Mouse (Mus musculus) liver, embryonic 16.5 days (tissue): Measurements from ENCODE around the gene Traip. TPM values are rescaled to one million over a fixed set of nuclear protein-coding genes. Genes with fewer than 3 reads are reported as not detected.

ENCODE experiments used
- ATAC-seq: fragments of 200-750 bp; cut with Nextera tagmentation; 2 replicates; pipeline ENCODE4 v1.8.0; 2017; ENCODE audit warnings: low read depth, mild to moderate bottlenecking, moderate number of reproducible peaks, moderate library complexity
- H3K27ac ChIP-seq: fragments of 300-500 bp; sonication (generic); 2 replicates; pipeline ENCODE4 v1.5.1; 2014; ENCODE audit warnings: mild to moderate bottlenecking, low read length
- H3K27me3 ChIP-seq: fragments of 300-500 bp; sonication (generic); 2 replicates; pipeline ENCODE4 v1.6.1; 2014; ENCODE audit warnings: low read depth, low read length, mixed read lengths; ENCODE audit not compliant: control insufficient read depth, insufficient read depth
- H3K36me3 ChIP-seq: fragments of 300-500 bp; sonication (generic); 2 replicates; pipeline ENCODE4 v1.6.1; 2014; ENCODE audit warnings: mild to moderate bottlenecking; ENCODE audit not compliant: control insufficient read depth, insufficient read depth
- H3K4me1 ChIP-seq: fragments of 300-500 bp; sonication (generic); 2 replicates; pipeline ENCODE4 v1.6.1; 2014; ENCODE audit warnings: low read depth, low read length, mixed read lengths; ENCODE audit not compliant: control insufficient read depth
- H3K4me2 ChIP-seq: fragments of 300-500 bp; sonication (generic); 2 replicates; pipeline ENCODE4 v1.6.1; 2014; ENCODE audit warnings: low read depth, low read length, mixed read lengths
- H3K4me3 ChIP-seq: fragments of 300-500 bp; sonication (generic); 2 replicates; pipeline ENCODE4 v1.5.1; 2014; ENCODE audit warnings: low read depth, mild to moderate bottlenecking, low read length
- H3K9ac ChIP-seq: fragments of 300-500 bp; sonication (generic); 2 replicates; pipeline ENCODE4 v1.6.1; 2014; ENCODE audit warnings: low read depth, low read length
- H3K9me3 ChIP-seq: fragments of 300-500 bp; sonication (generic); replicated peaks from 2 replicates; pipeline ENCODE4 v1.6.1; 2016; ENCODE audit warnings: low read length; ENCODE audit not compliant: control insufficient read depth
- WGBS: fragments of 180-500 bp; shearing (Covaris S2); extraction: QIAGEN DNeasy Blood & Tissue Kit; methylation state at CpG from one replicate; pipeline ENCODE4 v1.1.7; 2014; ENCODE audit not compliant: insufficient replicate concordance; 5-methylcytosine and 5-hydroxymethylcytosine counted together
- polyA plus RNA-seq: library from polyadenylated mRNA; unstranded; fragments of >200 nt; fragmentation: Nextera tagmentation; extraction: Ambion mirVana; gene quantifications from 2 replicates; pipeline ENCODE4 v1.2.1, GENCODE M21; 2015

The Traip gene
- polyA plus RNA-seq, 1 experiment from 2014 or later = 11.1 TPM

DNA sequence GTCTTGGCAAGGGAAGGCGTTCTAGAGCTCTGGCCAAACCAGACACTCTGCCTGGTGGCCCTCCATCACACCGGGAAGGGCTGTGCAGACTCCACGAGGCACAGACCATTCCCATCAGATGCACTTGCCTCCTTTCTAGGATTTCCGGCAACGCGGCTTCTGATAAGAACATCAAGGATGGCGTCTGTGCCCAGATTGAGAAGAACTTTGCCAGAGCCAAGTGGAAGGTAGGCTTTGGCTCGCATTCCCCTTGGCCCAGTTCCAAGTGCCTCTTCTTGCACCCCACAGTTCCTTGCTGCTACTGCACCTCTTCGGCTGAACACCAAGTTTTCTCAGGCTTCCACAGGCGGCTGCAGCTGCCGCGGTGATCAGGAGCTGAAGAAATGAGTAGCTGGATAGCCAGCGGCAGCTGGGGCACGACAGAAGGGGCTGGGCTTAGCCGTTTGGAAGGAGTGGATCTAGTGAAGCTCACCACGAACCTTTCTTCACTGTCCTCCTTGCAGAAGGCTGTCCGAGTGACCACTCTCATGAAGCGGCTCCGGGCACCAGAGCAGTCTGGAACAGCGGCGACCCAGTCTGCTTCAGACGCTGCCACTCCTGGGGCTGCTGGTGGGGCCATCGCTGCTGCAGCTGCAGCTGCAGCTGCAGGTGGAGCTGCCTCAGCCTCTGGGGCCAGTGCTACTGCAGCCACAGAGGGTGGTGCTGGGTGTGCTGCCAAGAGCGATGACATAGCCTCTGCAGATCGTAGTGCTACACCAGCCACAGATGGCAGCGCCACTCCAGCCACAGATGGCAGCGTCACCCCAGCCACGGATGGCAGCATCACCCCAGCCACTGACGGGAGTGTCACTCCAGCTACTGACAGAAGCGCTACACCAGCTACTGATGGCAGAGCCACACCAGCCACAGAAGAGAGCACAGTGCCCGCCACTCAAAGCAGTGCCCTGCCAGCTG is 2.4 kb upstream of the Traip start:
- Histone ChIP-seq H3K27me3 (no peaks in the 10 kb centered on the region), H3K4me1 (peaks cover 19% of the 10 kb centered on the region), H3K4me2 (no peak overlapping the region), H3K27ac (no peak overlapping the region), H3K4me3 (no peak overlapping the region), H3K9ac (no peak overlapping the region), H3K36me3 (no peaks in the 10 kb centered on the region), H3K9me3 (no peaks in the 10 kb centered on the region)
- ATAC-seq = no peak
- WGBS = 79% methylated on average over 31 of the region's 31 CpGs

DNA sequence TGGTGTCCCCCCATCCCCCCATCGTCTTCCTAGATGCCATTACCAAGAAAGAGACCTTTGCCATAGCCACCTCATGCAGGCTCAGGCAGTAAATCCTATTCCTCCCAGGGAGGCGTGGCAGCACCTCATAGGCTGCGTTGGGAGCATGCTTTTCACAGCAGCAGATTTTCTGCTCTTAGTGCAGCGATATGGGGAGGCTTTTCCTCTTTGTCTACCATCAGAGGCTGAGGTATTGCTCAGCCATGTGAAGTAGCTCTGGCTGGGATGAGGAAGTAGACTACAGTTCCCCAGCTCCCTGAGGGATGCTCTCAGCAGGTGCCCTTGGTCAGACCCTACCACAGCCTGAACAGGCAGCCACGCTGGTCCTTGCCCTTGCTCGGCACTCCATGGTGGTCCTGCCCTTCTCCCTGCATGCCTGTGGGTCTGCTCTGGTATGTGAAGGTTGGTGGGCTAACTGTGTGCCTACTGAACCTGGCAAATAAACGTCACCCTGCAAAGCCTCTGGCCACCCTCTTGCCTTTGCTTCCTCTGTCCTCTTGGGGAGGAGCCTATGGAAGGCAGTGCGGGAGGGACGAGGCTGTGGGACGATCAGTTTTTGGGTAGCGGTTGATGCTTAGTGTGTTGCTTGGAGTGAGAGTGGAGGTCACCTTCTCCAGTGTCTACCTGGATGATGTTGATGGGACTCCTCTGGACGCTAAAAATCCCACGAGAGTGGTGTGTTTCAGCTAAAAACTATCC is 583 bp upstream of the Traip start:
- Histone ChIP-seq H3K4me3 (no peak overlapping the region), H3K4me2 (no peak overlapping the region), H3K9me3 (no peaks in the 10 kb centered on the region), H3K4me1 (peaks cover 24% of the 10 kb centered on the region), H3K27me3 (no peaks in the 10 kb centered on the region), H3K27ac (no peak overlapping the region), H3K9ac (no peak overlapping the region), H3K36me3 (no peaks in the 10 kb centered on the region)
- 65% methylated on average over 13 of the region's 13 CpGs for WGBS
- ATAC-seq = no peak

DNA sequence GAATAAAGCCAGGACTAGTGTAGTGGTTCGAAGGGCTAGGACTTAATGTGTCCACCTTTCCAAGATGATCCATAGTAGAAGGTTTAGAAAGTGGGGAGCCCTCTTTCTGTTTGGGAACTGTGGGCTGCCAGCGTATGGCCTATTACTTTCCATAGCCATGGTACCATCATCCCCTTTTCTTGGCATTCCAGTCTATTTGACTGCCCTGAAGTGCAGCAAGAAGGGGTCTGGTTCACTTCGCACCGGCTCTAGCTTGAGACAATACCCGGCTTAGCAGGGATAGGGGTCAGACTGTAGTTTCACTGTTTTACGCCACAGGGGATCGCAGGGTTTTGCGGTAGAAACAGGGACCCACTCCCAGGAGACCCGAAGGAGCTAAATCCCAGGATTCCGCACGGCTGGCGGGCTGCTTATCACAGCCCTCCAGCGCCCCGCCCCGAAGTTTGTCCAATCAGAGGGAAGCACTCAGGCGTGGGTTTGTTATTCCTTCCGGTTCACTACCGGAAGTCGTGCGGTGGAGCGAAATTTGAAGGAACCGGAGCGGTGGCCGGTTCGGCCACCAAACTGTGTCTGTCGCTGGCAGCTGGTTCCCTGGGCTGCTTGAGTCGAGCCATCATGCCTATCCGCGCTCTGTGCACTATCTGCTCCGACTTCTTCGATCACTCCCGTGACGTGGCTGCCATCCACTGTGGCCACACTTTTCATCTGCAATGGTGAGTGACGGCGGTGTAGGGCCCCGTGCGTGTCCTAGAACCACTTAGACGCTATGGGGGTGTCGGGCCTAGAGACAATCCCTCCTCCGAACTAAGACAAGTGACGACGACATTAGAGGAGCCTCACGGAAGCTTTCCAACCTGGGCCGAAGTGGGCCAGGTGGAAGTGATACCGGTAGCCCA is 772 bp downstream of the Traip start:
- Histone ChIP-seq H3K27me3 (no peaks in the 10 kb centered on the region), H3K9me3 (no peaks in the 10 kb centered on the region), H3K36me3 (no peaks in the 10 kb centered on the region), H3K4me2 (peak overlapping the region; percentile 69), H3K9ac (peak overlapping the region; percentile 70), H3K4me3 (peak overlapping the region; percentile 78), H3K4me1 (peaks cover 24% of the 10 kb centered on the region), H3K27ac (peak overlapping the region; percentile 59)
- peak; percentile 94 for ATAC-seq
- WGBS = 13% methylated on average over 45 of the region's 45 CpGs

DNA sequence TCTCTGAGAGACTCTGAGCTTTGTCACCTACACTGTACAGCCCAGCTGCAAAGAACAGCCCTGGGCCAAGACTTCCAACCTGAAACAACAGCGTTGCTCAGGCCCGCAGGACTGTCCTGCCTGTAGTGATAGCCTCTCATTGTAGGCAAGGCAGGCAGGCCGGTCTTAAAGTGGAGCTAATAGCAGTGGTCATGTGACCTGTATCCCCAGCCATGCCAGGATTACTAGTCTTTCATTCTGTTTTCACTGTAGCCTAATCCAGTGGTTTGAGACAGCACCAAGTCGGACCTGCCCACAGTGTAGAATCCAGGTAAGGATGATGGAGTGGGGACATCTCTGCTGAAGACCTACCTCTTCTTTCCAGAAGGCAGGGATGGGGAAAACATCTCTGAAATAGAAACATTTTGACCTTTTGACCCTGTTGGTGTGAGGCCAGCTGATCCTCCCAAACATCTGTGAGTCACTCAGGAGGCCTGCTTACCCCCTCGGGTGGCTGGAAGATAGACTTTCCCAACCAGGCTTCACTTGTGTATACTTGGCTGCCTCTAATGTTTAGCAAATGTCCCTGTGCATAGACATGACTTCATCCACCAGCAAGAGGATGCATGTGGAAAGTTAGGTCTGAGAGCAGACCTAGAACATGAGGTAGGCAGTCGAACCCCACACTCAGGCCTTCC is 5.8 kb downstream of the Traip start:
- Histone ChIP-seq H3K36me3 (peaks cover 29% of the 10 kb centered on the region), H3K27ac (no peak overlapping the region)

GRCm38 (mm10) chr9:107957141-107957540 is 7.2 kb downstream of the Traip start:
- H3K27me3 ChIP-seq = no peaks in the 10 kb centered on the region
- ATAC-seq = no peak
- no peak overlapping the region for H3K9ac ChIP-seq
- no peak overlapping the region for H3K4me3 ChIP-seq
- H3K9me3 ChIP-seq = no peaks in the 10 kb centered on the region
- no peak overlapping the region for H3K27ac ChIP-seq
- H3K4me1 ChIP-seq = peaks cover 8% of the 10 kb centered on the region
- H3K36me3 ChIP-seq = peaks cover 37% of the 10 kb centered on the region
- 66% methylated on average over 6 of the region's 6 CpGs for WGBS
- H3K4me2 ChIP-seq = no peak overlapping the region

More for the DNA sequence above, 5.8 kb downstream of the Traip start:
- Histone ChIP-seq H3K4me3 (no peak overlapping the region), H3K9ac (no peak overlapping the region), H3K9me3 (no peaks in the 10 kb centered on the region), H3K4me2 (no peak overlapping the region), H3K4me1 (peaks cover 16% of the 10 kb centered on the region), H3K27me3 (no peaks in the 10 kb centered on the region)
- WGBS = 82% methylated on average over 6 of the region's 6 CpGs
- ATAC-seq = no peak

DNA sequence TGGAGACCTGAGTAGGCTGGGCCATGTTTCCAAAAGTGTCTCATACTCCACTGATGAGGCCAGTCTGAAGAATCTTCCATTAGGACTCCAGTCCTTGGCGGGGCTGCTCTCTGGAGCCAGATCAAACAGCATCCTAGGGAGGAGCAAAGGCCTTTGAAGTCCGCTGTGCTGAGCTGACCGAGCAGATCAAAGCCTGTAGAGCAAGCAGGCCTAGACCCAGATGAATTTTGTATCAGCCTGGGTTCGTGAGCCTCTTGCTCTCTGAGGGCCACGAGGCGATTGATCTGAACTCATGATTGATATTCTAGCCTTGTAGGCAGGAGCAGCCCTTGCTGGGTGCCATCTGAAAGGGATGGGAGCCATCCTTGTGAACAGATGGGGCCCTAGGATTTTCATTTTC is 10.0 kb downstream of the Traip start:
- ATAC-seq = no peak
- Histone ChIP-seq H3K9ac (no peak overlapping the region), H3K27ac (no peak overlapping the region), H3K4me3 (no peak overlapping the region), H3K9me3 (no peaks in the 10 kb centered on the region), H3K36me3 (peaks cover 43% of the 10 kb centered on the region), H3K4me2 (no peak overlapping the region), H3K27me3 (no peaks in the 10 kb centered on the region), H3K4me1 (peaks cover 5% of the 10 kb centered on the region)
- 79% methylated on average over 6 of the region's 6 CpGs for WGBS

DNA sequence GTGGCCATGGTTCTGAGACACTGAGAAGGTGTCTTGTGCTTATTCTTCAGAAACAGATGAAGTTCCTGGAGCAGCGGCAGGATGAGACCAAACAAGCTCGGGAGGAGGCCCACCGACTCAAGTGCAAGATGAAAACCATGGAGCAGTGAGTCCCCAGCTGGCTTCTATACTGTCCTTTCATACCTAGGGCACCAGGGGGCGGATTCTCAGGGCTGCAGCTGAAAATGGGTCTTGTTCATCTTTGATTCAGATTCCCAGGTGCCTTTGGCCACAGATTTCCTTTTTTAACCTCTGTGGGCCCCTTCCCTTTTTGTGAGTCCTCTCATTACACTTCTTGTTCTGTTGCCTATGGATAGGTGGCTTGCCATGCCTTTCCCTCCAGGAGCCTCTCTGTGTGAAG is 11.0 kb downstream of the Traip start:
- Histone ChIP-seq H3K9ac (no peak overlapping the region), H3K4me1 (peaks cover 5% of the 10 kb centered on the region), H3K4me2 (no peak overlapping the region), H3K36me3 (peaks cover 43% of the 10 kb centered on the region), H3K9me3 (no peaks in the 10 kb centered on the region), H3K27me3 (no peaks in the 10 kb centered on the region), H3K27ac (no peak overlapping the region), H3K4me3 (no peak overlapping the region)
- 59% methylated on average over 4 of the region's 4 CpGs for WGBS
- no peak for ATAC-seq

DNA sequence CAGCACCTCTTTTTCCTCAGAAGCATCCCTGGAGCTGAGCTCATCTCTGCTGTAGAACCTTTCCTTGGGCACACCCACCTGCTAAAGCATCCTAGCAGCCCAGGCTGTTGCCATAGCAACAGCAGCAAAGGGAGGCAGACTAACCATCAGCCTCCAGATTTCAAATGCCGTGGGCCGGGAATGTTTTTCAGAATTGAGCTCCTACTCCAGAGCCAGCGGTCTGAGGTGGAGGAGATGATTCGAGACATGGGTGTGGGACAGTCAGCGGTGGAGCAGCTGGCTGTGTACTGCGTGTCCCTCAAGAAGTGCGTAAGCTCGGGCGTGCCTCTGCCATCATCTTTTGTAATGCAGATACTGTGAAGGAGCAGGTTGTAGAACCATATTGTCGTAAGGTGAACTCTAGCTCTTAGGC is 11.4 kb downstream of the Traip start:
- no peak for ATAC-seq
- Histone ChIP-seq H3K4me1 (peaks cover 5% of the 10 kb centered on the region), H3K27me3 (no peaks in the 10 kb centered on the region), H3K9me3 (no peaks in the 10 kb centered on the region), H3K36me3 (peaks cover 43% of the 10 kb centered on the region), H3K27ac (no peak overlapping the region), H3K4me2 (no peak overlapping the region), H3K9ac (no peak overlapping the region), H3K4me3 (no peak overlapping the region)
- 84% methylated on average over 10 of the region's 10 CpGs for WGBS
